Mouse (Mus musculus): ENCODE data around the gene Ucn3.

Ucn3 gene

DNA sequence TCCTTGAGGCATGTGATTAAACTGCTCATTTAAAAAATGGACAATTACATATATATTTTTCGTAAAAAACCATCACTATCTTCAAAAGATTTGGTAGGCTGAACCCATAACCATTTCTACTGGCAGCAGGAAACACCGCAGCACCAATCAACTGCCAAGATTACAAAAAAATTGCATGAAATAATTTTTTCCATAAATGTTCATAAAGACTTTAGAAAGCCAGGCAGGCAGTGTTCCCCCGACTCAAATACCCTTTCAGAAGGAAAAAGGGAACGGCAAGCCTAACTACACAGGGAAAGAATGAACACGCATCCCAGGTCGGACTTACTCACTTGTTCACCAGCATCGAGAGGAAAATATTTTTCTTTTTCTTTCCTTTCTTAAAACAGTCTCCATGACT lies 52.5 kb downstream of the Ucn3 start:
- DNase-seq (ENCODE audit: low read depth), result no peak

DNA sequence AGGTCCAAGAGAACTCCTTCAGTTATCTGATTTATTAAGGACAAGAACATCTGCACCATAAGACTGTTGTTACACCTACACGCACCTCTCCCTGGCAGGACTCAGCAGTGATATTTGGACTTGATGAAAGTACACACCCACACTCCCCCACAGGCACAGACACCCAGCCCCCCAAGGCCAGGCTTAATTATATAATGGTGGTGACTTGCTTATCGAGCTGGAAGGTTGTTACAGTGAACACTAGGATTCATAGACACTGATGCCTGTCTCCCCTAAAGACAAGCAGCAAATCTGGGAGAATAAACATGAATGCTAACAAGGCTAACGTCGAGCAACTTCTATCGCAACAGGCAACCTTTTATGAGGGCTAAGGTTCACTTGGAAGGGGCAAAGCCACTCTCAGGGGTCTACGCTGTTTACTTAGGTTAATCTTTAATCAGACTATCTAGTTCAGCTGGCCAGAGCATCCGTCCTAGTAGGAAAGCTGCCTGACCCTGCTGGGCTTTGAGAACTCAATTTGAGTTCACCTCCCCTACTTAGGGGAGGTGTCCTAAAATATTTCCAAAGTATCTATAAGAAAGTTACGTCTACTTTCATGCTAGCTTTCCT lies 53.6 kb downstream of the Ucn3 start:
- no peak for DNase-seq (ENCODE audit: low read depth)

All from fibroblast of lung, adult 2 months (primary cell).